ENCODE assay signal across 18 mouse cellular contexts in genomic region chr9:44551138-44551537, GRCm38 (mm10). TPM values are rescaled to one million over a fixed set of nuclear protein-coding genes. Genes with fewer than 3 reads are reported as not detected.
"Had no signal": no experiment of that assay in that cellular context is flagged by ENCODE, and none has a peak within 500 bp of the region (broad histone marks: within the 10 kb centered on the region; RNA-seq: fewer than 3 reads in every experiment).

No protein-coding gene starts in this region.

- H3K4me1 ChIP-seq: limb, embryonic 12.5 days; midbrain, embryonic 12.5 days; neural tube, embryonic 15.5 days had no signal

- H3K9ac ChIP-seq: limb, embryonic 12.5 days; liver, embryonic 12.5 days; midbrain, embryonic 12.5 days; neural tube, embryonic 15.5 days; stomach, embryonic 15.5 days had no signal

- H3K9me3 ChIP-seq: limb, embryonic 12.5 days; midbrain, embryonic 12.5 days; neural tube, embryonic 15.5 days; stomach, embryonic 15.5 days had no signal

- H3K4me3 ChIP-seq: limb, embryonic 12.5 days; liver, embryonic 12.5 days; midbrain, embryonic 12.5 days; myocyte; neural tube, embryonic 15.5 days; stomach, embryonic 15.5 days had no signal

- H3K27me3 ChIP-seq: limb, embryonic 12.5 days; liver, embryonic 12.5 days; midbrain, embryonic 12.5 days; stomach, embryonic 15.5 days had no signal

- H3K27ac ChIP-seq: kidney, postnatal 0 days; limb, embryonic 12.5 days; liver, embryonic 12.5 days; midbrain, embryonic 12.5 days; neural tube, embryonic 15.5 days; stomach, embryonic 15.5 days had no signal

- ATAC-seq: liver, embryonic 12.5 days; midbrain, embryonic 16.5 days had no signal

- H3K36me3 ChIP-seq: limb, embryonic 12.5 days; liver, embryonic 12.5 days; midbrain, embryonic 12.5 days; neural tube, embryonic 15.5 days; stomach, embryonic 15.5 days had no signal

- DNase-seq: kidney, adult 11 months; kidney, adult 9 months; kidney, postnatal 36 days; layer of hippocampus, adult 9-11 months; retina, postnatal 1 day; thymus, postnatal 36 days had no signal

- H3K4me2 ChIP-seq: limb, embryonic 12.5 days; liver, embryonic 12.5 days; midbrain, embryonic 12.5 days; neural tube, embryonic 15.5 days; stomach, embryonic 15.5 days had no signal

RNA-seq across cellular contexts. Expression of gene Cxcr5, which starts 10.5 kb away (rescaled TPM):
- total RNA-seq: layer of hippocampus, adult 18-20 months; left cerebral cortex, postnatal 36 days had no signal
- polyA plus RNA-seq: kidney, postnatal 0 days; limb, embryonic 12.5 days; liver, embryonic 12.5 days; liver, embryonic 16.5 days; midbrain, embryonic 12.5 days; midbrain, embryonic 16.5 days; neural tube, embryonic 11.5 days; neural tube, embryonic 15.5 days had no signal
